ENCODE assay signal across 25 mouse cellular contexts in the genomic region with DNA sequence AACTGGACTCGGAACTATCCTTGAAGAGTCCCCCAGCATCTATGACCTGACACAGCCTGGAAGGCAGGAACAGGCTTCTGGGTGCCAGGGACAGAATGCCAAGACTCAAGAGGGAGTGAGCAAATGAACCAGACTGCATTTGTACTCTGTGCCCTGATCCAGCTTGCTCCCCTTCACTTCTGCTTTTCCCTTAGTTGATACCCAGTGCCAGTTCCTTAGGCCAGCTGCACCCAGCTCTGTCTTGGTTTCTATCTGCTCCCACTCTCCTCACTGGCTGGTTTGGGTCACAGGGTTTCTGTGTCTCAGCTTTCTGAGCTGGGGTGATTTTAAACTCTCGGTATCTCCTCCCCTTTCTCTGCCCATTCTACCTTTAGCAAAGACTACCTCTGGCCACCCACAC. TPM values are rescaled to one million over a fixed set of nuclear protein-coding genes. Genes with fewer than 3 reads are reported as not detected.
"Had no signal": no experiment of that assay in that cellular context is flagged by ENCODE, and none has a peak within 500 bp of the region (broad histone marks: within the 10 kb centered on the region; RNA-seq: fewer than 3 reads in every experiment).

No protein-coding gene starts in this region.

- H3K9me3 ChIP-seq: liver, embryonic 15.5 days; megakaryocyte, embryonic 14.5 days; midbrain, embryonic 13.5 days; midbrain, embryonic 15.5 days; neural tube, embryonic 12.5 days; stomach, embryonic 15.5 days had no signal

- H3K4me1 ChIP-seq: liver, embryonic 15.5 days; megakaryocyte, embryonic 14.5 days; midbrain, embryonic 13.5 days; midbrain, embryonic 15.5 days; neural tube, embryonic 12.5 days; stomach, embryonic 15.5 days had no signal

- H3K36me3 ChIP-seq: liver, embryonic 15.5 days; midbrain, embryonic 13.5 days; midbrain, embryonic 15.5 days; neural tube, embryonic 12.5 days; stomach, embryonic 15.5 days had no signal

- H3K4me2 ChIP-seq: liver, embryonic 15.5 days; lung, embryonic 14.5 days; midbrain, embryonic 11.5 days; midbrain, embryonic 13.5 days; midbrain, embryonic 15.5 days; neural tube, embryonic 12.5 days; stomach, embryonic 15.5 days had no signal

- ATAC-seq: liver, postnatal 0 days; midbrain, embryonic 13.5 days; midbrain, embryonic 15.5 days had no signal

- H3K27me3 ChIP-seq: midbrain, embryonic 13.5 days; midbrain, embryonic 15.5 days; neural tube, embryonic 12.5 days; stomach, embryonic 15.5 days had no signal

- H3K4me3 ChIP-seq: liver, embryonic 15.5 days; megakaryocyte, embryonic 14.5 days; midbrain, embryonic 13.5 days; midbrain, embryonic 15.5 days; neural tube, embryonic 12.5 days; stomach, embryonic 15.5 days had no signal

- H3K9ac ChIP-seq: liver, embryonic 15.5 days; liver, postnatal 0 days; lung, embryonic 14.5 days; midbrain, embryonic 13.5 days; midbrain, embryonic 15.5 days; neural tube, embryonic 12.5 days; stomach, embryonic 15.5 days had no signal

- DNase-seq: liver, postnatal 0 days; lung, embryonic 14.5 days; lung, postnatal 14 days; lung, postnatal 36 days; right cerebral cortex, postnatal 14 days; thymus, adult 2 months; thymus, postnatal 25 days; thymus, postnatal 4 days had no signal

- H3K27ac ChIP-seq: liver, embryonic 15.5 days; macrophage; midbrain, embryonic 13.5 days; midbrain, embryonic 15.5 days; neural tube, embryonic 12.5 days; stomach, embryonic 15.5 days; stomach, postnatal 0 days had no signal

RNA-seq across cellular contexts. Expression of a gene that starts 7.7 kb away (rescaled TPM):
- total RNA-seq: midbrain, postnatal 0 days; monocyte, adult 5-6 weeks; neutrophil, adult 5-6 weeks had no signal
- polyA plus RNA-seq: liver, embryonic 15.5 days; liver, postnatal 0 days; lung, embryonic 14.5 days; lung, embryonic 16.5 days; macrophage; midbrain, embryonic 11.5 days; midbrain, embryonic 13.5 days; midbrain, embryonic 15.5 days; midbrain, postnatal 0 days; neural tube, embryonic 12.5 days; neural tube, embryonic 14.5 days; spleen, adult 2 months; stomach, embryonic 15.5 days; testis, adult 2 months; thymus, adult 2 months; urinary bladder, adult 2 months had no signal

RNA-seq across cellular contexts. Expression of a gene that starts 31.4 kb away (rescaled TPM):
- polyA plus RNA-seq: midbrain, embryonic 13.5 days; neural tube, embryonic 14.5 days had no signal
